Mouse (Mus musculus) ES-E14 (cell line): Measurements from ENCODE around the gene Prkch. TPM values are rescaled to one million over a fixed set of nuclear protein-coding genes. Genes with fewer than 3 reads are reported as not detected.
A peak's percentile ranks its signal among the peaks of the same experiment; 100 is the strongest.

Experiments
- DNase-seq: peaks from one replicate; pipeline ENCODE4 v3.0.0-alpha.2; 2013; ENCODE audit warnings: low read depth, low spot score
- H3K27ac ChIP-seq: 2 replicates; pipeline ENCODE4 v1.5.1; 2012; ENCODE audit warnings: low read depth, mild to moderate bottlenecking, low read length, moderate library complexity, mixed read lengths; ENCODE audit not compliant: poor library complexity, insufficient read depth, severe bottlenecking
- H3K36me3 ChIP-seq: 2 replicates; pipeline ENCODE4 v1.6.1; 2012; ENCODE audit warnings: mild to moderate bottlenecking, low read length, moderate library complexity, mixed read lengths; ENCODE audit not compliant: control insufficient read depth, poor library complexity, insufficient read depth, severe bottlenecking
- H3K4me1 ChIP-seq, 2 experiments: fragments of 150-350 bp in 1 of 2; sonication (generic) in 1 of 2; 2 replicates each; pipeline ENCODE4 v1.6.1; 2012; ENCODE audit warnings: low read length in 2 of 2, mild to moderate bottlenecking in 1 of 2, mixed read lengths in 1 of 2; ENCODE audit not compliant: control insufficient read depth in 2 of 2, insufficient read depth in 2 of 2, poor library complexity in 1 of 2
- H3K4me3 ChIP-seq, 2 experiments: fragments of 150-350 bp in 1 of 2; sonication (generic) in 1 of 2; 2 replicates each; pipeline ENCODE4 v1.5.1; 2012; ENCODE audit warnings: low read length in 2 of 2, low read depth in 1 of 2, mild to moderate bottlenecking in 1 of 2, mixed read lengths in 1 of 2; ENCODE audit not compliant: insufficient read depth in 1 of 2, poor library complexity in 1 of 2, severe bottlenecking in 1 of 2
- H3K9ac ChIP-seq: 2 replicates; pipeline ENCODE4 v1.6.1; 2012; ENCODE audit warnings: low read depth, mild to moderate bottlenecking, low read length, mixed read lengths; ENCODE audit not compliant: poor library complexity, insufficient read depth, severe bottlenecking
- H3K9me3 ChIP-seq: fragments of 150-350 bp; sonication (generic); 2 replicates; pipeline ENCODE4 v1.6.1; 2012; ENCODE audit warnings: low read depth, mild to moderate bottlenecking, low read length; ENCODE audit not compliant: control insufficient read depth, insufficient read depth
- CHD2 ChIP-seq: IDR thresholded peaks from 2 replicates; pipeline ENCODE4 v1.6.1; 2014; ENCODE audit warnings: mild to moderate bottlenecking, low read depth, low read length, inconsistent platforms
- HCFC1 ChIP-seq: IDR thresholded peaks from 2 replicates; pipeline ENCODE4 v1.6.1; 2012; ENCODE audit warnings: low read length, inconsistent platforms, borderline replicate concordance; ENCODE audit not compliant: insufficient read depth
- MAFK ChIP-seq: IDR thresholded peaks from 2 replicates; pipeline ENCODE4 v1.6.1; 2014; ENCODE audit warnings: mild to moderate bottlenecking, low read depth, low read length, inconsistent platforms; ENCODE audit not compliant: insufficient read depth
- ZC3H11A ChIP-seq: IDR thresholded peaks from 2 replicates; pipeline ENCODE4 v1.6.1; 2012; ENCODE audit warnings: low read depth, mild to moderate bottlenecking, inconsistent platforms, low read length, borderline replicate concordance
- ZNF384 ChIP-seq: IDR thresholded peaks from 2 replicates; pipeline ENCODE4 v1.6.1; 2012; ENCODE audit warnings: low read depth, low read length, inconsistent platforms
- in situ Hi-C, 2 experiments: fragments of 600-800 bp; cut with MboI; formaldehyde crosslinking; loops; one replicate each; pipeline ENCODE4 v1.15.1; 2025; ENCODE audit warnings: low sequenced_read_pairs in 2 of 2, inconsistent platforms in 1 of 2; ENCODE audit not compliant: unreplicated experiment in 2 of 2
- total RNA-seq: library from RNA; depleted of rRNA; stranded (reverse); fragments of 300-350 nt; gene quantifications from 2 replicates; pipeline ENCODE4 v1.2.3, GENCODE M21; 2012

The Prkch gene
- total RNA-seq, 1 experiment = 2.8 TPM

- TF ChIP-seq HCFC1 = no peak
- TF ChIP-seq MAFK = no peak
- no peak for TF ChIP-seq CHD2
- no peak for TF ChIP-seq ZNF384
- TF ChIP-seq ZC3H11A = no peak
- no peak overlapping the region for H3K27ac ChIP-seq
- no peak overlapping the region for H3K4me3 ChIP-seq
- no peaks in the 10 kb centered on the region for H3K4me1 ChIP-seq
- no peaks in the 10 kb centered on the region for H3K9me3 ChIP-seq
- no peak for DNase-seq
- no peak overlapping the region for H3K9ac ChIP-seq
- in situ Hi-C loops = loop anchor here (10.0 to 25.0 kb wide), 2 partner anchors 304 to 587 kb away; no protein-coding TSS in a partner anchor
- H3K36me3 ChIP-seq = no peaks in the 10 kb centered on the region
These were observed 116.0 kb downstream of the Prkch start for GRCm38 (mm10) chr12:73700544-73701069.

GRCm38 (mm10) chr12:73701999-73702398, 117.4 kb downstream of the Prkch start:
- DNase-seq = no peak
- in situ Hi-C loops = loop anchor here (10.0 to 25.0 kb wide), 2 partner anchors 303 to 585 kb away; no protein-coding TSS in a partner anchor
- Histone ChIP-seq H3K9me3 (no peaks in the 10 kb centered on the region), H3K9ac (no peak overlapping the region), H3K4me1 (no peaks in the 10 kb centered on the region), H3K36me3 (no peaks in the 10 kb centered on the region), H3K4me3 (no peak overlapping the region), H3K27ac (no peak overlapping the region)
- no peak for TF ChIP-seq ZC3H11A
- TF ChIP-seq ZNF384 = no peak
- no peak for TF ChIP-seq CHD2
- no peak for TF ChIP-seq HCFC1
- no peak for TF ChIP-seq MAFK

- no peak for DNase-seq
- no peak overlapping the region for H3K4me3 ChIP-seq
- no peaks in the 10 kb centered on the region for H3K4me1 ChIP-seq
- H3K9me3 ChIP-seq = no peaks in the 10 kb centered on the region
- TF ChIP-seq MAFK (no peak), ZNF384 (no peak), ZC3H11A (no peak)
- no peak overlapping the region for H3K9ac ChIP-seq
- in situ Hi-C loops = loop anchor here (10.0 to 25.0 kb wide), 2 partner anchors 300 to 583 kb away; no protein-coding TSS in a partner anchor
- no peak overlapping the region for H3K27ac ChIP-seq
- no peaks in the 10 kb centered on the region for H3K36me3 ChIP-seq
These were observed 119.8 kb downstream of the Prkch start for GRCm38 (mm10) chr12:73704382-73704781.

- no peak overlapping the region for H3K4me3 ChIP-seq
- H3K36me3 ChIP-seq = no peaks in the 10 kb centered on the region
- H3K9me3 ChIP-seq = no peaks in the 10 kb centered on the region
- in situ Hi-C loops = loop anchor here (10.0 to 25.0 kb wide), 2 partner anchors 300 to 582 kb away; no protein-coding TSS in a partner anchor
- H3K9ac ChIP-seq = no peak overlapping the region
- H3K4me1 ChIP-seq = no peaks in the 10 kb centered on the region
- TF ChIP-seq ZC3H11A = peak; percentile 82; the same call in 1 of the 2 replicates
- no peak for TF ChIP-seq HCFC1
- no peak for TF ChIP-seq CHD2
- TF ChIP-seq MAFK = no peak
- TF ChIP-seq ZNF384 = peak; percentile 54; the same call in 1 of the 2 replicates
- peak; percentile 51 for DNase-seq
- H3K27ac ChIP-seq = no peak overlapping the region
These were observed 120.6 kb downstream of the Prkch start for GRCm38 (mm10) chr12:73705097-73705690.
